ENCODE assay signal across 8 mouse cellular contexts in genomic region chr14:7851543-7852065, GRCm38 (mm10). TPM values are rescaled to one million over a fixed set of nuclear protein-coding genes. Genes with fewer than 3 reads are reported as not detected.
DNase-seq lines count a peak whose midpoint lies in the region; ATAC-seq lines count a peak whose summit lies in the region.

No protein-coding gene starts in this region.

- no peak overlapping the region for H3K9ac ChIP-seq in forebrain, embryonic 16.5 days (replicated peaks; ENCODE audit: low read depth, low read length)
- H3K9ac ChIP-seq in heart, embryonic 13.5 days, result peak overlapping the region; percentile 56
- H3K9ac ChIP-seq in kidney, embryonic 16.5 days (replicated peaks; ENCODE audit: low read length), result no peak overlapping the region

- no peak overlapping the region for H3K4me2 ChIP-seq in forebrain, embryonic 16.5 days (ENCODE audit: low read length)
- H3K4me2 ChIP-seq in heart, embryonic 13.5 days, result peak overlapping the region; percentile 50
- no peak overlapping the region for H3K4me2 ChIP-seq in kidney, embryonic 16.5 days (replicated peaks; ENCODE audit: low read depth, low read length)

- ATAC-seq in forebrain, embryonic 16.5 days, result no peak
- no peak for ATAC-seq in heart, embryonic 13.5 days (ENCODE audit: extremely low read depth, insufficient number of reproducible peaks, low FRiP score, low TSS enrichment)
- peak; percentile 54; the same call in 1 of the 2 replicates for ATAC-seq in kidney, embryonic 16.5 days (ENCODE audit: low FRiP score, low TSS enrichment)
- 0 out of 2 replicates have a peak, but pooled peaks have one; percentile 27 for ATAC-seq in megakaryocyte, adult 5-6 weeks (ENCODE audit: poor library complexity, severe bottlenecking)

- no peak overlapping the region for H3K4me3 ChIP-seq in forebrain, embryonic 10.5 days
- no peak overlapping the region for H3K4me3 ChIP-seq in forebrain, embryonic 16.5 days (replicated peaks; ENCODE audit: low read length)
- 0 out of 2 replicates have a peak overlapping the region, but pooled peaks have one; percentile 1 for H3K4me3 ChIP-seq in heart, embryonic 13.5 days
- no peak overlapping the region for H3K4me3 ChIP-seq in kidney, embryonic 16.5 days (ENCODE audit: low read length)

- H3K9me3 ChIP-seq in forebrain, embryonic 10.5 days, result no peaks in the 10 kb centered on the region
- H3K9me3 ChIP-seq in forebrain, embryonic 16.5 days (ENCODE audit: control insufficient read depth, low read length), result no peaks in the 10 kb centered on the region
- no peaks in the 10 kb centered on the region for H3K9me3 ChIP-seq in heart, embryonic 13.5 days
- H3K9me3 ChIP-seq in kidney, embryonic 16.5 days (ENCODE audit: low read length), result no peaks in the 10 kb centered on the region

- H3K27ac ChIP-seq in forebrain, embryonic 10.5 days, result peak overlapping the region; percentile 83
- H3K27ac ChIP-seq in forebrain, embryonic 16.5 days (ENCODE audit: low read length), result no peak overlapping the region
- peak overlapping the region; percentile 71 for H3K27ac ChIP-seq in heart, embryonic 13.5 days (replicated peaks)
- H3K27ac ChIP-seq in kidney, embryonic 16.5 days (ENCODE audit: low read length), result peak overlapping the region; percentile 36

- peak; percentile 18 for DNase-seq in forebrain, embryonic 10.5 days (ENCODE audit: extremely low spot score, low spot score)
- peak; percentile 45 for DNase-seq in embryo, embryonic 10.5 days (ENCODE audit: low spot score)
- DNase-seq in spleen, adult 12 weeks (ENCODE audit: low spot score), result no peak
- DNase-seq in cerebellum, adult 9-10 months, result no peak

- 7% methylated on average over 5 of the region's 5 CpGs for WGBS in forebrain, embryonic 10.5 days
- 8% methylated on average over 5 of the region's 5 CpGs for WGBS in forebrain, embryonic 16.5 days
- 7% methylated on average over 5 of the region's 5 CpGs for WGBS in heart, embryonic 13.5 days
- 26% methylated on average over 5 of the region's 5 CpGs for WGBS in kidney, embryonic 16.5 days

- peaks cover 99% of the 10 kb centered on the region for H3K4me1 ChIP-seq in forebrain, embryonic 10.5 days
- H3K4me1 ChIP-seq in forebrain, embryonic 16.5 days (replicated peaks; ENCODE audit: control insufficient read depth, insufficient read depth, low read length), result peaks cover 45% of the 10 kb centered on the region
- peaks cover 83% of the 10 kb centered on the region for H3K4me1 ChIP-seq in heart, embryonic 13.5 days
- H3K4me1 ChIP-seq in kidney, embryonic 16.5 days (ENCODE audit: insufficient read depth, low read length), result peaks cover 52% of the 10 kb centered on the region

- peaks cover 4% of the 10 kb centered on the region; the same call in 1 of the 2 replicates for H3K36me3 ChIP-seq in forebrain, embryonic 10.5 days (replicated peaks)
- no peaks in the 10 kb centered on the region for H3K36me3 ChIP-seq in forebrain, embryonic 16.5 days (ENCODE audit: control insufficient read depth, insufficient read depth)
- H3K36me3 ChIP-seq in heart, embryonic 13.5 days, result no peaks in the 10 kb centered on the region
- H3K36me3 ChIP-seq in kidney, embryonic 16.5 days (ENCODE audit: insufficient read depth, low read length), result no peaks in the 10 kb centered on the region

- no peaks in the 10 kb centered on the region for H3K27me3 ChIP-seq in forebrain, embryonic 10.5 days (ENCODE audit: poor library complexity, severe bottlenecking)
- H3K27me3 ChIP-seq in forebrain, embryonic 16.5 days (replicated peaks; ENCODE audit: control insufficient read depth, insufficient read depth, low read length), result no peaks in the 10 kb centered on the region
- H3K27me3 ChIP-seq in heart, embryonic 13.5 days (replicated peaks), result no peaks in the 10 kb centered on the region
- H3K27me3 ChIP-seq in kidney, embryonic 16.5 days (ENCODE audit: insufficient read depth, low read length), result no peaks in the 10 kb centered on the region

RNA-seq across cellular contexts. Expression of gene Flnb, which starts 33.8 kb away (rescaled TPM):
- polyA plus RNA-seq in forebrain, embryonic 10.5 days (2016; fragmentation: Nextera tagmentation; extraction: Ambion mirVana), result 22.9 and 24.2 TPM in 2 replicates
- polyA plus RNA-seq in forebrain, embryonic 16.5 days (2015; fragmentation: Nextera tagmentation; extraction: Ambion mirVana), result 10.5 and 16.2 TPM in 2 replicates
- polyA plus RNA-seq in heart, embryonic 13.5 days (2015; fragmentation: Nextera tagmentation; extraction: Ambion mirVana), result 7.5 and 8.5 TPM in 2 replicates
- 21.2 and 23.4 TPM in 2 replicates for polyA plus RNA-seq in kidney, embryonic 16.5 days (2015; fragmentation: Nextera tagmentation; extraction: Ambion mirVana)
- total RNA-seq in megakaryocyte, adult 5-6 weeks (2015), result 4.6 and 5.1 TPM in 2 replicates
- 6.1 and 6.3 TPM in 2 replicates for total RNA-seq in megakaryocyte, adult 5-6 weeks (2017)

Comparison
In these comparisons a context has a peak if more than half of its experiments do, and no peak if none do; other contexts are left out.
1. DNase-seq: peak in forebrain, embryonic 10.5 days (single experiment) and embryo, embryonic 10.5 days (single experiment); none in spleen, adult 12 weeks (single experiment) and cerebellum, adult 9-10 months (single experiment).
2. ATAC-seq: peak in kidney, embryonic 16.5 days (single experiment) and megakaryocyte, adult 5-6 weeks (single experiment); none in forebrain, embryonic 16.5 days (single experiment) and heart, embryonic 13.5 days (single experiment).